Mouse (Mus musculus) lung, embryonic 14.5 days (tissue): Measurements from ENCODE around the gene Acot3. TPM values are rescaled to one million over a fixed set of nuclear protein-coding genes. Genes with fewer than 3 reads are reported as not detected.
"Not testable (repeated sequence)": the region's sequence is repeated elsewhere in the genome, so short reads cannot be mapped to it uniquely, and the experiment has no call there.

Experiments
- ATAC-seq: fragments of 200-750 bp; cut with Nextera tagmentation; 2 replicates; pipeline ENCODE4 v1.8.0; 2017; ENCODE audit warnings: mild to moderate bottlenecking, moderate TSS enrichment, moderate library complexity; ENCODE audit not compliant: insufficient read depth
- DNase-seq: peaks from one replicate; pipeline ENCODE4 v3.0.0-alpha.2; 2015
- H3K27ac ChIP-seq: fragments of 300-500 bp; sonication (generic); 2 replicates; pipeline ENCODE4 v1.5.1; 2014; ENCODE audit warnings: low read depth, mild to moderate bottlenecking, moderate library complexity
- H3K27me3 ChIP-seq: fragments of 300-500 bp; sonication (generic); 2 replicates; pipeline ENCODE4 v1.6.1; 2014; ENCODE audit warnings: low read length, control low read depth; ENCODE audit not compliant: insufficient read depth
- H3K36me3 ChIP-seq: fragments of 300-500 bp; sonication (generic); 2 replicates; pipeline ENCODE4 v1.6.1; 2014; ENCODE audit warnings: control low read depth; ENCODE audit not compliant: insufficient read depth
- H3K4me1 ChIP-seq: fragments of 300-500 bp; sonication (generic); 2 replicates; pipeline ENCODE4 v1.6.1; 2014; ENCODE audit warnings: antibody characterized with exemption, control low read depth; ENCODE audit not compliant: insufficient read depth
- H3K4me2 ChIP-seq: fragments of 300-500 bp; sonication (generic); 2 replicates; pipeline ENCODE4 v1.6.1; 2014; ENCODE audit warnings: mild to moderate bottlenecking
- H3K4me3 ChIP-seq: fragments of 300-500 bp; sonication (generic); 2 replicates; pipeline ENCODE4 v1.5.1; 2014; ENCODE audit warnings: low read depth, low read length
- H3K9ac ChIP-seq: fragments of 300-500 bp; sonication (generic); 2 replicates; pipeline ENCODE4 v1.6.1; 2014
- H3K9me3 ChIP-seq: fragments of 300-500 bp; sonication (generic); 2 replicates; pipeline ENCODE4 v1.6.1; 2016; ENCODE audit warnings: low read depth, low read length, control low read depth
- CTCF ChIP-seq: IDR thresholded peaks from 2 replicates; pipeline ENCODE4 v1.5.1; 2016; ENCODE audit warnings: antibody characterized with exemption, low read depth
- WGBS: fragments of 180-500 bp; shearing (Covaris S2); extraction: QIAGEN DNeasy Blood & Tissue Kit; methylation state at CpG from one replicate; pipeline ENCODE4 v1.1.7; 2014; 5-methylcytosine and 5-hydroxymethylcytosine counted together
- polyA plus RNA-seq: library from polyadenylated mRNA; unstranded; fragments of >200 nt; fragmentation: Nextera tagmentation; extraction: Ambion mirVana; gene quantifications from 2 replicates; pipeline ENCODE4 v1.2.1, GENCODE M21; 2014

Gene Acot3
- 0.14 and 0.18 TPM in 2 replicates for polyA plus RNA-seq

DNA sequence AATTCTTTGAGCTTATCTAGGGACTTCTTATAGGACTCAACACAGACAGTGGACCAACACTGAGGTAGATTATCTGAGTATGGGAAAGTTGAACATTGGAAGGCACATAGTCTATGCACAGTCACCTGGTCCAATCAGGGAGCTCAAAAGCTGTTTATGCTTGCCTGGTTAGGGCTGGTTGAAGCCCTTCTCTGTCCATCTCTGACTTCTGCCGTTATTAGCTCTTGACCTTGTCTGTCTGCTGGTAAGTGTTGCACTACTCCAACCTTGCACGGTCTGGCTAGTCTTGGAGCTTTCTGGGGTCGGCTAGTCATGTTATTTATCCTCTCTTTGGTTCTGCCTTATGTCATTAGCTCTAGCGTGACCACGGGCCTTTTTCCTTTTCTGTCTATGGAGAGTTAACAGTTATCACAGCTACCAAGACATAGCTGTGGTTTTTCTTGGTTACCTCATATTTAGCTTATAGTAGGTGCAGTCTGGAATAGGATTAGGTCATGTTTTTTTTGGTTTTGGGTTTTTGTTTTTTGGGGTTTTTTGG is at the start of gene Acot3:
Acot3 (plus strand) TSS at position 208 of the 538 bp plus-strand sequence.
- no peak for TF ChIP-seq CTCF
- H3K27ac ChIP-seq = no peak within 1 kb of the TSS
- no peaks in the 10 kb centered on the region for H3K36me3 ChIP-seq
- H3K9me3 ChIP-seq = no peaks in the 10 kb centered on the region
- DNase-seq (no peak), ATAC-seq (no peak)
- H3K27me3 ChIP-seq = peaks cover 12% of the 10 kb centered on the region; the same call in 1 of the 2 replicates
- no peak within 1 kb of the TSS for H3K4me2 ChIP-seq
- no peak within 1 kb of the TSS for H3K9ac ChIP-seq
- H3K4me1 ChIP-seq = no peaks in the 10 kb centered on the region
- 71% methylated on average over 5 of the region's 5 CpGs for WGBS
- H3K4me3 ChIP-seq = no peak within 1 kb of the TSS

DNA sequence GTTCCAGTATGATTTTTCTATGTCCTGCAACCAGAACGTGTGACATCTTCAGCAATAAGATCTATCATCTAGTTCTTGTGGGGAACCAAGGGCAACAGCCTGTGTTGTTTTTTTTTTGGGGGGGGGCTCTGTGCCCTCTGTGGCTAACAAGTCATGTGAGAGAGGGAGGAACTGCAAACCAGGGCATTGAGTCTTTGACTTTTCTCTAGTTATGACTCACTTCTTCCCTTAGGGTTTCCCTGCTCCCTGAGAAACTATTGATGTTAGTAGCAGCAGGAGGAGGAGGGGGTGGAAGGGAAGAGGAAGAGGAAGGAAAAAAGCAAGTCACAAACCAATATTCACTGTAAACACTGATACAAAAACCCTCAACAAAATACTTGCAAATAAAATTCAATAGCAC is 48.1 kb upstream of the Acot3 start:
- ATAC-seq = no peak
- H3K4me1 ChIP-seq = 0 out of 2 replicates have a peak, but pooled peaks cover under 1% of the 10 kb centered on the region
- no peaks in the 10 kb centered on the region for H3K27me3 ChIP-seq
- H3K9ac ChIP-seq = no peak overlapping the region
- no peak for DNase-seq
- peaks cover 6% of the 10 kb centered on the region; the same call in 1 of the 2 replicates for H3K9me3 ChIP-seq
- no peak overlapping the region for H3K4me3 ChIP-seq
- no peak overlapping the region for H3K4me2 ChIP-seq
- 75% methylated on average over 1 of the region's 1 CpGs for WGBS
- no peaks in the 10 kb centered on the region for H3K36me3 ChIP-seq
- TF ChIP-seq CTCF = no peak
- no peak overlapping the region for H3K27ac ChIP-seq

DNA sequence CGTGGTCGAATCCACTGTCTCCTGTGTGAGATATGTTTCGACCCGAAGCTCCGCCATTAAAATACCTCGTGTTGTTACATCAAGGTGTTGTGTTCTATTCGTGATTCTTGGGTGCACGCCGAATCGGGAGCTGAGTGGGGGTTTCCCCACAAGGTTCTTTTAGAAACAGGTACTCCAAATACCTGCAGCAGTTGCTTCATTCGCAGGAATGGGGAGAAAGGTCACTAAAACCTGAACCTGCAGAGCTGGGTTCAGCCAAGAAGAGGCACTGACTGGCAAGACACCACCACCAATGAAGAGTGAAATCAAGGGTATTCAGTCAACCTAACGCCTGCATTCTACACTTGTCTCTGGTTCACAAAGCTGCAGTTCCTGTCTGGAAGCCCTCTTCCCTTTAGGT is 43.7 kb upstream of the Acot3 start:
- 80% methylated on average over 12 of the region's 12 CpGs for WGBS
- peak overlapping the region; percentile 83; the same call in 1 of the 2 replicates for H3K27ac ChIP-seq
- DNase-seq (no peak), ATAC-seq (no peak)
- H3K4me2 ChIP-seq = no peak overlapping the region; the same call in 1 of the 2 replicates
- H3K9ac ChIP-seq = no peak overlapping the region; the same call in 1 of the 2 replicates
- H3K4me1 ChIP-seq = peaks cover 11% of the 10 kb centered on the region
- H3K4me3 ChIP-seq = no peak overlapping the region
- no peaks in the 10 kb centered on the region for H3K36me3 ChIP-seq
- no peaks in the 10 kb centered on the region for H3K9me3 ChIP-seq
- H3K27me3 ChIP-seq = no peaks in the 10 kb centered on the region
- no peak for TF ChIP-seq CTCF

- DNase-seq (no peak), ATAC-seq (no peak)
- H3K36me3 ChIP-seq = no peaks in the 10 kb centered on the region
- H3K4me1 ChIP-seq = peaks cover 11% of the 10 kb centered on the region
- peak overlapping the region; percentile 47 for H3K4me3 ChIP-seq
- 45% methylated on average over 8 of the region's 8 CpGs for WGBS
- peak overlapping the region; percentile 59 for H3K9ac ChIP-seq
- H3K27ac ChIP-seq = peak overlapping the region; percentile 83
- peak overlapping the region; percentile 62 for H3K4me2 ChIP-seq
- no peaks in the 10 kb centered on the region for H3K9me3 ChIP-seq
- no peak for TF ChIP-seq CTCF
- H3K27me3 ChIP-seq = no peaks in the 10 kb centered on the region
Observed at GRCm38 (mm10) chr12:84008729-84009128, 43.2 kb upstream of the Acot3 start.

GRCm38 (mm10) chr12:84009171-84009965 is 42.6 kb upstream of the Acot3 start, which contains the start of gene Acot1:
Gene Acot1 (plus strand): TSS chr12:84009490.
- Histone ChIP-seq H3K27ac (peak within 1 kb of the TSS; percentile 83), H3K4me1 (peaks cover 11% of the 10 kb centered on the region), H3K9ac (peak within 1 kb of the TSS; percentile 59), H3K4me3 (peak within 1 kb of the TSS; percentile 47), H3K4me2 (peak within 1 kb of the TSS; percentile 62)
- ATAC-seq (peak; percentile 98), DNase-seq (peak; percentile 91)
- H3K27me3 ChIP-seq, H3K36me3 ChIP-seq, H3K9me3 ChIP-seq: not testable (repeated sequence)
- WGBS = under 1% methylated on average over 53 of the region's 70 CpGs

GRCm38 (mm10) chr12:84010201-84010600 is 41.7 kb upstream of the Acot3 start:
- H3K36me3 ChIP-seq = peaks cover 7% of the 10 kb centered on the region; the same call in 1 of the 2 replicates
- H3K9ac ChIP-seq = peak overlapping the region; percentile 59; the same call in 1 of the 2 replicates
- H3K4me1 ChIP-seq = peaks cover 11% of the 10 kb centered on the region
- no peak for DNase-seq
- ATAC-seq = no peak
- no peaks in the 10 kb centered on the region for H3K9me3 ChIP-seq
- H3K27ac ChIP-seq = no peak overlapping the region
- peak overlapping the region; percentile 47 for H3K4me3 ChIP-seq
- no peaks in the 10 kb centered on the region for H3K27me3 ChIP-seq
- TF ChIP-seq CTCF = no peak
- H3K4me2 ChIP-seq = peak overlapping the region; percentile 62
- 60% methylated on average over 3 of the region's 3 CpGs for WGBS
